25 mouse cellular contexts compared by ENCODE assay signal in the genomic region with DNA sequence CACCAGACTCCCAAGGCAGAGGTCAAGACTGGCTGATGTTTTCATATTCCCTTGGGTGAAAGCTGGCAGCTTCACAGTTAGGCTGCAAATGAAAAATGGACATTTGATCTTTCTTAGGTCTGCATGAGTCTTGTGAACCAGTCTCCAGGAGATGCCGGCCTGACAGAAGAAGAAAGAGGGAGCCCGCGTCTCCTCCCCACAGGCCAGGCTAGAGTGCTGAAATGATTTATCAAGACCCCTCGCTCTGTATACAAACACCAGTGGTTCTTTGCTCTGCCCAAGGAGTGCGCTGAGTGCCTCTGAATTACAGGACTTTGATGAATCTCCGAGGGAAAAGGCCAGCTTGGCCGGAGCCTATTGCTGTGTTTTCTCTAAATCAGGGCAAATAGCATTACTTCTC.
DNase-seq lines count a peak whose midpoint lies in the region; ATAC-seq lines count a peak whose summit lies in the region.
"Had no signal": no experiment of that assay in that cellular context is flagged by ENCODE, and none has a peak within 500 bp of the region (broad histone marks: within the 10 kb centered on the region; RNA-seq: fewer than 3 reads in every experiment).

No protein-coding gene starts in this region.

- H3K4me1 ChIP-seq in kidney, embryonic 15.5 days: peaks cover 5% of the 10 kb centered on the region; the same call in 1 of the 2 replicates
- H3K4me1 ChIP-seq in neural tube, embryonic 15.5 days: no peaks in the 10 kb centered on the region
- H3K4me1 ChIP-seq: forebrain, embryonic 12.5 days; heart, embryonic 15.5 days; limb, embryonic 13.5 days; liver, embryonic 12.5 days; lung, embryonic 15.5 days; neural tube, embryonic 12.5 days had no signal

- WGBS in kidney, embryonic 15.5 days: 11% methylated on average over 7 of the region's 7 CpGs
- 58% methylated on average over 7 of the region's 7 CpGs for WGBS in neural tube, embryonic 15.5 days

- H3K36me3 ChIP-seq in kidney, embryonic 15.5 days: no peaks in the 10 kb centered on the region
- no peaks in the 10 kb centered on the region for H3K36me3 ChIP-seq in neural tube, embryonic 15.5 days
- H3K36me3 ChIP-seq: embryonic facial prominence, embryonic 13.5 days; forebrain, embryonic 12.5 days; heart, embryonic 15.5 days; limb, embryonic 13.5 days; liver, embryonic 12.5 days; lung, embryonic 15.5 days; neural tube, embryonic 12.5 days had no signal

- H3K27me3 ChIP-seq in kidney, embryonic 15.5 days: 0 out of 2 replicates have a peak, but pooled peaks cover 2% of the 10 kb centered on the region
- H3K27me3 ChIP-seq in neural tube, embryonic 15.5 days (replicated peaks): no peaks in the 10 kb centered on the region
- H3K27me3 ChIP-seq: embryonic facial prominence, embryonic 13.5 days; forebrain, embryonic 12.5 days; heart, embryonic 15.5 days; limb, embryonic 13.5 days; liver, embryonic 12.5 days; lung, embryonic 15.5 days; neural tube, embryonic 12.5 days had no signal

- no peak for ATAC-seq in kidney, embryonic 15.5 days (replicated peaks; ENCODE audit: low FRiP score)
- no peak for ATAC-seq in neural tube, embryonic 15.5 days (ENCODE audit: low FRiP score)
- ATAC-seq: activated CD4-positive, CD25-positive, alpha-beta regulatory T cell, adult 4 months; hindbrain, postnatal 0 days; intestine, postnatal 0 days; liver, embryonic 12.5 days had no signal

- no peaks in the 10 kb centered on the region for H3K9me3 ChIP-seq in kidney, embryonic 15.5 days (replicated peaks)
- no peaks in the 10 kb centered on the region for H3K9me3 ChIP-seq in neural tube, embryonic 15.5 days (replicated peaks)
- H3K9me3 ChIP-seq: embryonic facial prominence, embryonic 13.5 days; forebrain, embryonic 12.5 days; heart, embryonic 15.5 days; limb, embryonic 13.5 days; liver, embryonic 12.5 days; lung, embryonic 15.5 days; neural tube, embryonic 12.5 days had no signal

- peak; percentile 19 for DNase-seq in adrenal gland, postnatal 10 days
- DNase-seq in adrenal gland, postnatal 36 days: no peak
- peak; percentile 10 for DNase-seq in kidney, postnatal 10 days
- DNase-seq in neural tube, embryonic 10.5 days (ENCODE audit: extremely low spot score, low spot score): peak; percentile 32
- no peak for DNase-seq in frontal cortex, postnatal 36 days (ENCODE audit: low spot score in 2 of 2)
- no peak for DNase-seq in heart, adult 9 months (ENCODE audit: low spot score in 2 of 2)
- DNase-seq: cerebellum, adult 11 months; cerebellum, adult 9-11 months; heart, postnatal 36 days; kidney, postnatal 25 days; thymus, postnatal 25 days had no signal

- no peak overlapping the region for H3K27ac ChIP-seq in kidney, embryonic 15.5 days
- H3K27ac ChIP-seq in neural tube, embryonic 15.5 days (replicated peaks): no peak overlapping the region
- H3K27ac ChIP-seq: embryonic facial prominence, embryonic 13.5 days; forebrain, embryonic 12.5 days; heart, embryonic 15.5 days; hindbrain, postnatal 0 days; limb, embryonic 13.5 days; liver, embryonic 12.5 days; lung, embryonic 15.5 days; neural tube, embryonic 12.5 days had no signal

- H3K4me3 ChIP-seq in kidney, embryonic 15.5 days (replicated peaks): no peak overlapping the region
- H3K4me3 ChIP-seq in neural tube, embryonic 15.5 days (replicated peaks): no peak overlapping the region
- H3K4me3 ChIP-seq: embryonic facial prominence, embryonic 13.5 days; erythroblast, embryonic 14.5 days; forebrain, embryonic 12.5 days; heart, embryonic 15.5 days; limb, embryonic 13.5 days; liver, embryonic 12.5 days; lung, embryonic 15.5 days; neural tube, embryonic 12.5 days had no signal

- H3K9ac ChIP-seq in kidney, embryonic 15.5 days: no peak overlapping the region
- no peak overlapping the region for H3K9ac ChIP-seq in neural tube, embryonic 15.5 days (replicated peaks)
- H3K9ac ChIP-seq: embryonic facial prominence, embryonic 13.5 days; forebrain, embryonic 12.5 days; heart, embryonic 15.5 days; limb, embryonic 13.5 days; liver, embryonic 12.5 days; lung, embryonic 15.5 days; neural tube, embryonic 12.5 days had no signal

- H3K4me2 ChIP-seq in kidney, embryonic 15.5 days: no peak overlapping the region
- no peak overlapping the region for H3K4me2 ChIP-seq in neural tube, embryonic 15.5 days
- H3K4me2 ChIP-seq: embryonic facial prominence, embryonic 13.5 days; forebrain, embryonic 12.5 days; heart, embryonic 15.5 days; limb, embryonic 13.5 days; liver, embryonic 12.5 days; lung, embryonic 15.5 days; midbrain, embryonic 11.5 days; neural tube, embryonic 12.5 days had no signal

Comparison
In these comparisons a context has a peak if more than half of its experiments do, and no peak if none do; other contexts are left out.
1. DNase-seq: peak in adrenal gland, postnatal 10 days (single experiment), kidney, postnatal 10 days (single experiment) and neural tube, embryonic 10.5 days (single experiment); none in adrenal gland, postnatal 36 days (0 of 2), frontal cortex, postnatal 36 days (0 of 2) and heart, adult 9 months (0 of 2).